Mouse (Mus musculus) heart, adult 11 months (tissue): ENCODE measurements around the gene Gdpd5.

ENCODE experiments used
- DNase-seq: peaks from one replicate; pipeline ENCODE4 v3.0.0; 2022

The Gdpd5 gene

GRCm38 (mm10) chr7:99447323-99447722 lies 66.1 kb downstream of the Gdpd5 start:
- DNase-seq = no peak

- DNase-seq = no peak
These were observed 67.4 kb downstream of the Gdpd5 start for GRCm38 (mm10) chr7:99448619-99449018.

GRCm38 (mm10) chr7:99449063-99449462 lies 67.8 kb downstream of the Gdpd5 start:
- DNase-seq = no peak

GRCm38 (mm10) chr7:99449751-99450150 lies 68.5 kb downstream of the Gdpd5 start:
- DNase-seq = no peak

- no peak for DNase-seq
These were observed 69.5 kb downstream of the Gdpd5 start for GRCm38 (mm10) chr7:99450703-99451102.

GRCm38 (mm10) chr7:99452859-99453258 lies 71.6 kb downstream of the Gdpd5 start:
- no peak for DNase-seq

- DNase-seq = no peak
These were observed 72.8 kb downstream of the Gdpd5 start for GRCm38 (mm10) chr7:99454044-99454443.

- no peak for DNase-seq
These were observed 77.6 kb downstream of the Gdpd5 start for GRCm38 (mm10) chr7:99458849-99459248.

GRCm38 (mm10) chr7:99459888-99460652 lies 78.9 kb downstream of the Gdpd5 start:
- DNase-seq = no peak

GRCm38 (mm10) chr7:99463120-99463519 lies 81.9 kb downstream of the Gdpd5 start:
- no peak for DNase-seq

- no peak for DNase-seq
These were observed 84.6 kb downstream of the Gdpd5 start, which contains the start of gene Klhl35 for GRCm38 (mm10) chr7:99465811-99466210. TSS of gene Klhl35 (plus strand) at chr7:99466004.

GRCm38 (mm10) chr7:99467916-99468282 lies 86.7 kb downstream of the Gdpd5 start:
- peak; percentile 96 for DNase-seq

GRCm38 (mm10) chr7:99468283-99469132 lies 87.3 kb downstream of the Gdpd5 start:
- DNase-seq = peak; percentile 97

GRCm38 (mm10) chr7:99469680-99470405 lies 88.6 kb downstream of the Gdpd5 start:
- peak; percentile 95 for DNase-seq

- DNase-seq = peak; percentile 91
These were observed 90.4 kb downstream of the Gdpd5 start for GRCm38 (mm10) chr7:99471578-99471977.

- peak; percentile 85 for DNase-seq
These were observed 92.6 kb downstream of the Gdpd5 start for GRCm38 (mm10) chr7:99473638-99474407.

GRCm38 (mm10) chr7:99474836-99475561 lies 93.8 kb downstream of the Gdpd5 start:
- DNase-seq = peak; percentile 93

- DNase-seq = no peak
These were observed 94.3 kb downstream of the Gdpd5 start for GRCm38 (mm10) chr7:99475562-99475911.

GRCm38 (mm10) chr7:99476558-99477114 lies 95.4 kb downstream of the Gdpd5 start:
- peak; percentile 85 for DNase-seq

- no peak for DNase-seq
These were observed 96.0 kb downstream of the Gdpd5 start for GRCm38 (mm10) chr7:99477235-99477634.

- DNase-seq = peak; percentile 79
These were observed 101.4 kb downstream of the Gdpd5 start for GRCm38 (mm10) chr7:99482637-99483036.
